Mouse (Mus musculus): ENCODE measurements around the gene B3galt5.

Gene B3galt5

DNA sequence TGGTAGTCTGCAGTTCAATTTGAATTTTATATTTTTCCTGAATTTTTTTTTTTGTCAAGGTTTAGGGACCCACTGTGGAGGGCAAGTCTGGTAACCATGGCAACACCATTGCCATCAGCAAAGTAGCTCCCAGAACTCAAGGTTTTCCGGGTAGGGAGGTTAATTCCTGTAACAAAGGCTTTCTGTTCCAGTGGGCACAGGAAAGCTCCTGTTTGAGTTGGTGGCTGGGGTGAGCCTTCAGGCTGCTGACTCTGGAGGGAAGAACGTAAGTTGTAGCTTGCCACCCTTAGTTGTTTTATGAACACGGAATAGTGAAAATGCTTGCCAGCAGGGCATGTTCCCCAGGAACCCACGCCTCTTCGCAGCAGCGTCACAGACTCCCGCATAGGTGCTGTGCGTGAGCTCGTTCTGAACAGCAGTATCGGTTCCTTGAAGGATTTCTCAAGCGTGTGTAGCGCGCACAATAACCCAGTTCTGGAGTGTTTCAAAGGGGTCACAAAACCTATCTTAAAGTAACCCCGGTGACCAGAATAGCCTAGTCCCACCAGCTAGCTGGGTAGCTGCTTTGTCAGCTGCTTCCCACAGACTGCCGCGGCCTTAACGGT, at the start of gene B3galt5:
Gene B3galt5, plus strand, starts transcription at position 436 of the 605 bp plus-strand sequence.
- DNase-seq: no peak

DNA sequence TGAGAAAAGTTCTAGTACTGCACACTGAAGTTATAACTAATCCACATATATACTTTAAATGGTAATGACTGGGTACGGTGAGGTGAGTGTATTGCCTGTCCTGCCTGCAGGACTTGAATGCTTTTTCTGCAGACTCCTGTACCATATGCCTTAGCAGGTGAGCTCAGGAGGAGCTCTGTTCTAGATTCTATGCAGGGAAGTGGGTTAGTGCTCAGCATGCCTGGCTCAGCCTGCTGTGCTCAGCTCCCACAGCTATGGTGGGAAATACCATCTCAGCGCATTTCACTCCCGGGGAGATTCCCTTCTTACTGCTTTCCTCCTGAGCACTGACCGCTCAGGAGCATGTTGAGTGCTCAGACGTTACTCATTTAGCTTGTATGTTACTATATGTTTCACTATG, 48.0 kb upstream of the B3galt5 start:
- no peak for DNase-seq

DNA sequence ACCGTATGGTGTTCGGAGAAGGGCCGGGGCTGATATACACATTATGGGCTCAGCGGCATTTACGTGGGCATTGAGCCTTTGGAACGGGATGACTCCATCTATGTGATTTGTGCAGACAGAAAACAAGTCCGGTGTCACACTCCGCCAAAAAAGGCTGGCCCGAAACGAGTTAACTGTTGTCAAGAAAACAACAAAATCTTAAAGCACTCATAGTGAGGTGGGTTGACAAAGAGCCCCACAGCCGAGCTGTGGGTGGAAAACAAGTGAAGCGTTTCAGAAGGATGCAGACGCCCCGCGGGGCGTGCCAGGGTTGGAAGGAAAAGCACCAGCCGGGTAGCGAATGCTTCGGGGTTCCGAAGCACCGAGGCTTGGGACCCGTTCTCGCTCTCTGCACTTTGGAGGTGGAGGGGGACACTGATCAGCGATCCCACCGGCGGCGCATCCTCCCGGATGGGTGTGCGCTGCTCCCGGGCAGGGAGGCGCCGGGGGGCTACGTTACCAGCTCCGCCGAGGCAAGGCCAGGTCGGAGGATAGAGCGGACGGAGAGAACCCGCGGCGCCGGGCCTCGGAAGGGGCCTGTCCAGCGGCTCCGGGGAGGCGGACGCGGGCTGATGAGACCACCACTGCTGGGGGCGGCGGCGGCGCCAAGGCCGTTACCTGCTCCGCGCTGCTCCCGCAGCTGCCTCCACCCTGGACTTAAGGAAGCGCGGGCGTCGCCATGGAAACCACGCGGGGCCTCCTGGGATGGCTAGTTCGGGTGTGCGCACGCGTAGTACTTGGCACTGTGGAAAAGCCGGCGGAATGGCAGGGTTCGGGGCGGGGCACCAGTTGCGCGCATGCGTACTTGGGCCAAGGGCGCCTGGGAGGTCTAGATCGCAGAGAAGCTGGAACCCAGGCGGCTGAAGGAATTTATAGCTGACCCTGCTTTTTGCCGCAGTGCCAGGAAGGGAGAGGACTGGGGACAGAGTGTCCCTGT, 43.8 kb upstream of the B3galt5 start, which contains the start of gene Lca5l:
Gene Lca5l, minus strand, starts transcription at position 741 of the 976 bp plus-strand sequence.
- DNase-seq: peak; percentile 92 to 96

DNA sequence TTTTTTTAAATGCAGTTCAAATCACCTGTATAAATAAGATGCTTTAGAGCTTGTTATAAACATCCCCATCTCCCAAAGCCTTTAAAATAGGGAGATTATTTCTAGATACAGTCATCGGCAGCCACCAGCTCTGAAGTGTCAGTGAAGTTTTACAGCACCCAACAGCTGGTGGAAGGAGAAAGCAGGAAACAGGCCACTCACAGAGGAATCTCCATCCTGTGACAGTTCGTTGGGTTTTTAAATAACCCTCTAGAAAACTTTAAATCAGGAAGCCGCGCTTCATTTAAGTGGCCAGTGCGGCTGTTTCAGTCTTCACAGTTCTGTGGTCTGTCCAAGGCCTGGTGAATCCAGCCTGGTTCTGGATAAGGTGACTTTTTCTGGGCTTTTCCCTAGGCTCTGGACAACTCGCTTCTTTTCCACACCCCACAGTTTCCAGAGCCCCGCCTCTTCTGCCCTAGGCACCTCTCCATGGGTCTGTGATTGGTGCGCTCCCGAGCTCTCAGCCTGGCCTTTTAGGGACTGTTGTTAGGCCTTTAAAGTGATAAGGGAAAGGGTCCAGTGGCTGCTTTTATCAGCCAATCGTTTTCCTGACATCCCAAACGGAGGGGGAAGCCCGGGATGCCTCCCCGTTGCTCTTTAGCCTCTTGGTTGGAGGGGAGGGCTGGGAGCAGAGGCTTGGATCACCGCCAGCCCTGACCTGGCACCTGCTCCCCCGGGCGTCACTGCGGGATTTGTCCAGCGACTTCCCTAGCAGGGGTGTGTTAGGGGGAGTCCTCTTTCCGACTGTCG, 35.5 kb upstream of the B3galt5 start, which contains the start of gene Sh3bgr:
Gene Sh3bgr, plus strand, starts transcription at position 538 of the 789 bp plus-strand sequence.
- DNase-seq: no peak

DNA sequence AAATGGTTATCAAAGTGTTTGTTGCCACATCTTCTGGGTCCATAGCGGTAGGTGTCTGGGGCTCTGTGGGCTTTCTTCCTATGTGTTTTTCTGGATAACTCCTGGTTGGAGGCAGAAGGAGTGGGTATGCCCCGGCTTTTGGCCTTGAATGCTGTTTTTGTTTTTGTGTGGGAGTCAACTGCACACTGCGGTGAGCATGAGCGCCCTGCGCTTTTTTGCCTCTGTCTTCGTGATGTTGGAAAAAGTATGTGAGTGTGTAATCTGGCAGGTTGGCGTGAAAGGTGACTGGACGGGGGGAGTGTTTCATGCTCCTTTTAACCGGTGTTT, 34.9 kb upstream of the B3galt5 start:
- DNase-seq: no peak

DNA sequence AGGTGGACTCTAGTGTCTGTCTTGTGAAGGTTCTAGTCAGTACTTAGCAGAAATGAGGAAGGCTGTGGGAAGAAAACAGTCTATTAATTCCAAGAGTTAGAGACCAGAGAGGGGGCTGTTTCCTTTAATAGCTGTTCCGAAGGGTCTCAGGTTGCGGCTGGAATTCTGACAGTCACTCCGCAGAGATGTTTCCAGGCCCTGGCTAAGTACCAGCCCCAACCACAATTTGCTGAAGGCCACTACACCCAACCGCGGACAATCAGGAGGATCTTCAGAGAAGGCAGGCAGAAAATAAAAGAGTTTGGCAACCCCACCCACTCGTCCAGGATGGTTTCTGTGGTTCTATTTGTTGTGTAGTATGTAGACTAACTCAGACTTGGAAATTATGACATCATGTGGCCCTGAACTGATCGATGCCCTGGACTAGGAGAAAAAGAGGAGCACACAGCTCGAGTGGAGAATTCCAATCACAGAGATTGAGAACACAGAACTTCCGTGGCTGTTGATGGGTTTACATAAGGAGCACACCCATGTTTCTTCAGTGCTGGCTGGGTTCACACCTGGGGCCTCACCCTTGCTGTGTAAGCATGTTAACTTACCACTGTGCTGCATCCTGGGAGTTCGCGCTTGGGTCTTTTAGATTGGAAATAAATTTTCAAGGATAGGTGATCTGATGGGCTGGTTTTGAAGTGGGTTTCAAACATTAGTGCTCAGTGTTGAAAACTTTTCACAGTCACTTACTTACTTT, 33.9 kb upstream of the B3galt5 start:
- no peak for DNase-seq

DNA sequence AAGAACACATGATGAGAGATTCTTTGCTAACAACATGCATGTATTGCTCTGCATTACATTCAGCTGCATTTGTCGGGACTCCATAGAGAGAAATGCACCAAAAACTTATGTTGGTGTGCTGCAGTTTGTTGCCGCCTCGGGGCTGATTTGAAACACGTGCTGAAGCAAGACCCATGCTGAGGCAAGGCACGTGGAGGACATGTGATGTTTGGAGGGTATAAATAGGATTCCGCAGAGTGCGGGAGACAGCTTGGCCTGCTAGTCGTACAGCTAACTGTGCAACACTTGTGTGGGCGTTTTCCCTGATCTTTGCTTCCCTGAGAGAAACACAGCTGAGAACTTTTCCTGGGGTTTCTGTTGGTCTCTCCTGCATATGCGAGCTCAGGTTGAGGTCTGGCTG, 25.8 kb upstream of the B3galt5 start:
- DNase-seq: no peak

DNA sequence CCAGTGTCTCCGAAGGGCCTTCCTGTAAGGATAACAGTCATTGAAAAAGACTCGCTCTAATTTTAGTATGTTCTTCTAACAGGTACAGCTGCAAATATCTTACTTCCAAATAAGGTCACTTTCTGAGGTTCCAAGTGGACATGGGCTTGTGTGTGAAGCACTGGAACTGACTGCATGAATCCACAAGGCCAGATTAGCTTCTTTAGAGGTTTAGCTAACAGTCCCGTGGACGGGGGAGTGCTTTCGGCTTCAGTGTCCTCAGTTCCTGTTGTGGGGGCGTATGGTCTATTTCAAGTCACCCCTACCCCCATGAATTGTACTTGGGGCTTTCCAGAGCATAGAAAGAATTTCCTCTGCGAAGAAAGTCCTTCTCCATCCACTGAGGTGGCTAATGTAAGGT, 24.7 kb upstream of the B3galt5 start:
- no peak for DNase-seq

DNA sequence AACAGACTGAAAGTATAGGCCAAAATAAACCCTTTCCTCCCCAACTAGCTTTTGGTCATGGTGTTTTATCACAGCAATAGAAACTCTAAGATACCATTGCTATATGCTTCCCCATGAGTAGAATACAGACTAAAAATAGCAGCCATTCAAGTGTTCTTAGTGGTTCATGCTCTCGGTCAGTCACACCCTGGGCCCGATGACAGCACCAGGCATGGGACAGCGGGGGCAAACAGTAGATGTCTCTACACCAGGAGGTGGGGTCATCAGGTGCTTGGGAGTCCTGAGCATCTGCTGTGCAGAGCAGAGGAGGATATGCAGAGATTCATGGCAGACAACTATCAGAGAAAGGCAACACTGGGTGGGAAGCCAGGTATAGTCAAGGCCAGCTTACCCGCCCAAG, 22.6 kb upstream of the B3galt5 start:
- no peak for DNase-seq

DNA sequence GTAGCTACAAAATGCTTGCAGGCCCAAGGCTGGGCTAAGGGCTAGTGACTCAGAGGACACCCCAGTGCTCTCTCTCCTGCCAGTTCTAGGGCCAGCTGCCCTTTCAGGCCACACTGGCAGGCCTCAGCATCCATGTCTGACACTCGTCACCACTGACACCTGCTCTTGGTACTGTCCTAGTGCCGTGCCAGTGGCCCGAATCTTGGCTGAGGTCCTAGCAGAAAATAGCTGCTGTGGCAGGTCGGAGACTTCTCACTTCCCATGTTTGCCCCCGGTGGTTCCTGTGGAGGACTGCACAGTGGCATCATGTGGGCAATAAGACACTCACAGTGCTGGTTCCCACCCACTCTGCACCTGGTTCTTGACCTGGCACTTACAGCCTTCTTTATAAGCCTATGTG, 14.1 kb upstream of the B3galt5 start:
- no peak for DNase-seq

DNA sequence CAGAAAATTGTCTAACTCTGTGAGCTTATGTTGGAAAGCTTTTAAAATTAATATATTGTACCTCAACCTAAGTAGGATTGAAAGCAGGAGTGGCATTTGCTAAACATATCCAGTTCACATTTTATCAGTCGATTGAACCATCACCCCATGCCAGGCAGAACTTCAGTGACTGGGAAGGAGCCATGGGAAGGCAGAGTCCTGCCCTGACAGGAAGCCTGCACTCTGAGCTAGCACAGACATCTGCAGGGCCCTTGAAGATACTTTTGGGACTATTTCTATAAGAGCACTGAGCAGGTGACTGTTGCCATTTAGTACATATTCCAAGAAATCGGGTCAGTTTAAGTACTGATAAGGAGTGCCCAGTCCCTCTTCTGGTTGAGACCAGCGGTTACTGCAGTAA, 13.6 kb upstream of the B3galt5 start:
- no peak for DNase-seq

DNA sequence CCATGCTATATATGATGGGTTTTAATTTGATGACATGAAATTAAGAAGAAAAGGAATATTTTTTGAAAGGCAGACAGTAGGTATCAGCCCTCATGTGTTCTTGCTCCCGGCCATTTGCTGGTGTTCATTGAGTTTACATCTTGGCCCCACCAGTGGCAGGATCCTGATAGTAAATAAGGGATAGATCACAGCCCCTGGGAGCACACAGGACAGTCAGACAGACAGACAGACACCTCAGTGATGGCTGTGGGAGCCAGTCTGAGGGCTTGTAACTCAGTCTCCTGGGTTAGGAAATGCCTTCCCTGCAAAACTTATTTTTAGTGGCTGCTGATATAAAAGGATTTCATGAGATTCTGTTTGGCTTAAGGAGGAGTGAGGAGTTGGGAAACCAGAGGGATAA, 13.1 kb upstream of the B3galt5 start:
- DNase-seq: no peak

DNA sequence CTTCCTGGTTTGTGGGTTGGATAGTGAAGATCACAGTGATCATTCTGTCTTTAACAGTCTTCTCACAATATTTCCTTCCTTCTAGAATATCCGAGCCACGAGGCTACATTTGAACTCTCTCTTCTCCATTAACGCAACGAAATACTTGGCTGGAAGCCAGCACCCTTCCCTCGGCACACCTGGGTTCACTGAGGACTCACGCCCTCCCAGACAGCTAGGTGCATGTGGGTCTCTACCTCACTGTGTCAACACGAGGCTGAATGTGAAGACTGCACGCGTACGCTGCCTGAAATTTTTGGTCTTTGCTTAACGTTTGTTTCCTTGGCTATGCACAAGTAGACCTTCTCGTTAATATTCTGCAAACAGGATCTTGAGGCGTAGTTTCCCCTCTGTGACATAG, 7.2 kb upstream of the B3galt5 start:
- no peak for DNase-seq

DNA sequence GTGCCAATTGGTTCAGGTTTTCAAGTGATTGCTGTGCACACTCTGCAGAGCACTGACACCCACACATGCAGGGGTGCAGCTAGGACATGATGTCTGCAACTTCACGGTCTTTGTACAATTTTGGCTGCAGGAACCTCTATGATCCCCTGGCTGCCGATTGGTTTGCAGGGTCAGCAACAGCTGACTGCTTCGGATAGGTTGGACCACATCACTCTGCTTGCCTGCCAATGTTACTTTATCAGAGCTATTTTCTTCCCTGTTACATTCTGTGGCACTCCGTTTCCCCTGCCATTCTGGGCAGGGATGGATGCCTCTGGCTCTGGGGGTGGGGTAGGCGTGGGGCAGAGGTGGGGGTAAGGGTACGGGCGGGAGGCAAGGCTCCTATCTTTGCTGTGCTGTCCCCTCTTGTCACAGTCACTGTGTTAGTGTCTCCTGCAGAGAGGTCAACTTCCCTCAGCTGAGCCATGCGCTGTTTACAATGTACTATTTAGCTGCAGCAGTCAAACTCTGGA, 6.5 kb upstream of the B3galt5 start:
- no peak for DNase-seq

DNA sequence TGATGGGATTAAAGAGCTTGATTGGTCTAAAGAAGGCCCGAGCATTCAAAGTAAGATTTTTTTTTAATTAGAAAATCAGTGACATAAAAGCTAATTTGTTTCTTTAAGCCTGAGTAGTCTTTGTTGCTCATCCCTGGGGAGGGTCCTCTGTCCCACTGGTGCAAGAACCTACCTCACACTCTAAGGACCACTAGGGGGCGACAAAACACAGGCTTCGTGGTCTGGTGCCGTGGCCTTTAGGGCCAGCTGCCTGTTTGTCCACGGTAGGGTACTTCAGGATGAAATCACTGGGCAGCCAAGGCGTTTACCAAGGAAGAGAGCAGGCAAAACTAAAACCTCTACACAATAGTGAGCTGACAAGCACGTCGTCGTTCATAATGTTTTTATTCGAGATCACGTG, 5.2 kb upstream of the B3galt5 start:
- DNase-seq: peak; percentile 17 to 56

DNA sequence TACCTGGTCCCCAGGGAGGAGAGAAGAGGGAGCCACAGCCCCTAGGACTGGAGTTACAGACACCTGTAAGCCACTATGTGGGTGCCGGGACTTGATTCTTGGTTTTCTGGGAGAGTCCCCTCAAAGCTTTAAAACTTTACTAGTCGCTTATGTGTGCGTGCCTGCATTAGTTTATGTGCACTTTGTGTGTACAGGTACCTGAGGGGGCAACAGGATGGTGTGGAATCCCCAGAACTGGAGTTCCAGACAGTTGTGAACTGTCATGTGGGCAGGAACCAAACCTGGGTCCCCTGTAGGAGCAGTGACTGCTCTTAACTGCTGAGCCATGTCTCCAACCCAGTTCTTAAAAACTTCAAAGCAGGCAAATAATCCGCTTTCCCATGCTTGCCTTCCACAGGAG, 4.3 kb upstream of the B3galt5 start:
- DNase-seq: no peak

DNA sequence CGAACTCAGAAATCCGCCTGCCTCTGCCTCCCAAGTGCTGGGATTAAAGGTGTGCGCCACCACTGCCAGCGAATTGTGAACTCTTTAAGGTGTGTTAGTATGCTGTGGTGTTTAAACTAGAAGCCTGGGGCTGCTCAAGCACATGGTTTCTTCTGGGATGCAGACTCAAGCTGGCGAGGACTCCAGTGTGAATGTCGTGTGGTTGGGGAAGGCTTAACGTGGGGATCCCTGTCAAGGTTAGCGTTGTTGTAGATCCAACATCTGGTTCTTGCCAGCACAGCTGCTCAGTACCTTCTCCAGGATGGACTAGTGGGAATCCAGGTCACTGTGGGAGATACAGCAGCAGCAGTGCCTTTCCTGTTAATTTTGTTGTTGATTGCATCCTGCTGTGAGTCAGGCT, 3.6 kb upstream of the B3galt5 start:
- DNase-seq: no peak

DNA sequence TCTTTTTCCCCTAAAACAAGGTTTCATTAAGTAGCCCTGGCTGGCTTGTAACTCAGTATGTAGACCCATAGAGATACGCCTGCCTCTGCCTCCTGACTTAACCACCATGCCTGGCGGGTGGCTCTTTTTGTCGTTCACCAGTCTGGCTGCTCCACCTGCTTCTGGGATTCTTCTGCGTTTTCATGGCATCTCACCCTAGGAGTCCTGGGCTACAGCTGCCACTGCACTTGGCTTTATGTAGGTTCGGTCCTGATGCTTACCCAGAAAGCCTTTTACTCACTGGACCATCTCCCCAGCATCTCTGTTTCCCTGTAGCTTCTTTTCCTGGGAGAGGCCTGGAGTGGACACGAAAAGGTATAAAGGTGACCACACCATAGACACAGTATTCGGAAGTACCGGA, 1.6 kb upstream of the B3galt5 start:
- no peak for DNase-seq

DNA sequence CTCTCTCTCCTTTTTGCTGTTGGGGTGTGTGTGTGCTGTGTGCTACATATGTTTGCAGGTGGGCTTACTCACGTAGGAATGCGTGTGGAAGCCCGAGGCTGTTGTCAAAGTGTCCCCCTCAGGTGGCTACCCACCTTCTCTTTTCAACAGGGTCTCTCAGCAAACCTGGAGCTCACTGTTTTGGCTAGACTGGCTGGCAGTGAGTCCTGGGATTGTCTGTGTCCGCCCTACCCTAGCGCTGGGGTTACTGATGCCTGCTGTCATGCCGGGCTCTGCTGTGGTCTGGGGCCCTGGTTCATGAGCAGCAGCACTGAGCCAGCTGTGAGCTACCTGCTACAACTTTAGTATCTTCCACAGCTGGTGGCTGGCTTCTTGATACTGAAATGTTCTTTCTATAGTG, 8.9 kb downstream of the B3galt5 start:
- no peak for DNase-seq

DNA sequence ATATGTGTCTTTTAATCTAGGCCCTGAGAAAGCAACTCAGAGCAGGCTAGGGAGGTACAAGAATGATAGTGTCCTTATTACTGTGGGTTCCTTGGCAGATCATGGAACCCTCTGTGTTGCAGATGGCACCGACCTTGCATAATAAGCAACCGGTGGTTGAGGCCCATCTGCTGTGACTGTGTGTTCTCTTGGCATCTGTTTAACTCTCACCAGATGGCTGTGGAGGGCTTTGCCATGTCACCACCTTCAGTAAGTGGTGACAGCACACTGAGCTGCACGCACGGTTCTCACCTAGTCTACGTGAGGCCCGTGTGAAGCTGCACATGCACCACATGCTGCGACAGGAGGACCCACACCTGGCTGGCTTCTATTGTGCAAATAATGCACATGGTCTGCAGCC, 14.0 kb downstream of the B3galt5 start:
- no peak for DNase-seq

DNA sequence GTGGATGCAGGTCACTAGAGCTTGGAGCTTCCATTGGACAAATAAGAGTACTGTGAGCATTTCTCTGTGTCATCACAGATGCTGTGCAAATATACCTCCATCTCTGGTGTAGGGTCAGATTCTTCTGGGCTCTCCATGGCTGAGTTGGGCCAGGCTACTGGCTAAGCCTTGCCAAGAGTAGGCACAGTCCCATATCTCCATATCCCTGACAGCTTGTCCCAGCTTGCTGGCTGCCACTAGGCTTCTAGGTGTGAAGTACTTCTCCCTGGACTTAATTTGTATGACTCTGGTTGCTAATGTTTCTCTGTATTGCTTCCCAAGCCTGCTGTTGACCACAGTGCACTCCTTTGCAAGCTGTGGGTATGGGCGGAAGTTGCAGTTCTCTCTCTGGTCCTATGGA, 16.5 kb downstream of the B3galt5 start:
- DNase-seq: no peak

DNA sequence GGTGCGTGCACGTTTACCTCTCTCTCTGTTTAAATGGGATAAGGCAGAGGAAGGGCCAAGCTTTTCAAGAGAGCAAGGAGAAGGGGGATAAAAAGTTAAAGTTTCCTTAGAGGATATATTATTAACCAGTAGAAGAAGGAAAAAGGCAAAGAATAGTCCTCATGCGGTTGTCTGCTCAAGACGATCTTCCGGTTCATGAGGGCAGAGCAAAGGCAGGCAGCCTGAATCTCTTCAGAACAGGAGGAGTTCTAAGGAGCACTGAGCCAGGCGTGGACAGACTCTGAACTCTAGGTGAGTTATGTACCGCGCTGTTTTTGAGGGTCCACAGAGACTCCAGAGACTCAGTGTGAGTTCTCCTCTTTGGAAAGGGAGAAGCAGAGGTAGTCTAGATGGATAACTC, 22.8 kb downstream of the B3galt5 start:
- no peak for DNase-seq

DNA sequence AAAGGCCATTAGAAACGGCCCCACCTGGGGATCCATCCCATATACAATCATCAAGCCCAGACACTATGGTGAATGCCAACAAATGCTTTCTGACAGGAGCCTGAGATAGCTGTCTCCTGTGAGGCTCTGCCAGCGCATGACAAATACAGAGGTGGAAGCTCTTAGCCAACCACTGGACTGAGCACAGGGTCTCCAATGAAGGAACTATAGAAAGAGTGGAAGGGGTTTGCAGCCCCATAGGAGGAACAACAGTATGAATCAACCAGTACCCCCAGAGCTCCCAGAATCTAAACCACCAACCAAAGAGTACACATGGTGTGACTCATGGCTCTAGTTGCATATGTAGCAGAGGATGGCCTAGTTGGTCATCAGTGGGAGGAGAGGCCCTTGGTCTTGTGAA, 36.1 kb downstream of the B3galt5 start:
- no peak for DNase-seq
